Mouse (Mus musculus): ENCODE results near the gene Aqp5. TPM values are rescaled to one million over a fixed set of nuclear protein-coding genes. Genes with fewer than 3 reads are reported as not detected.

Gene Aqp5
- polyA plus RNA-seq, 1 experiment from 2014 or later, result 0.30 TPM

GRCm38 (mm10) chr15:99599245-99600070 lies 8.9 kb downstream of the Aqp5 start:
- H3K9me3 ChIP-seq, result no peaks in the 10 kb centered on the region
- H3K36me3 ChIP-seq, result no peaks in the 10 kb centered on the region
- H3K27ac ChIP-seq, result no peak overlapping the region
- peaks cover 40% of the 10 kb centered on the region for H3K27me3 ChIP-seq (replicated peaks)
- H3K4me1 ChIP-seq, result peaks cover 6% of the 10 kb centered on the region
- H3K4me3 ChIP-seq (replicated peaks), result no peak overlapping the region
- 59% methylated on average over 17 of the region's 17 CpGs for WGBS
- no peak overlapping the region for H3K4me2 ChIP-seq
- no peak for ATAC-seq (ENCODE audit: insufficient read depth, low FRiP score, low read depth)
- no peak overlapping the region for H3K9ac ChIP-seq

- no peak within 1 kb of the TSS for H3K4me3 ChIP-seq (replicated peaks)
- H3K4me1 ChIP-seq, result peaks cover 2% of the 10 kb centered on the region
- H3K27me3 ChIP-seq (replicated peaks), result peaks cover 26% of the 10 kb centered on the region; the same call in 1 of the 2 replicates
- WGBS, result 68% methylated on average over 22 of the region's 22 CpGs
- ATAC-seq (ENCODE audit: insufficient read depth, low FRiP score, low read depth), result no peak
- H3K9me3 ChIP-seq, result no peaks in the 10 kb centered on the region
- H3K4me2 ChIP-seq, result no peak within 1 kb of the TSS
- no peak within 1 kb of the TSS for H3K27ac ChIP-seq
- H3K9ac ChIP-seq, result no peak within 1 kb of the TSS
- H3K36me3 ChIP-seq, result no peaks in the 10 kb centered on the region
Observed at GRCm38 (mm10) chr15:99600986-99601822, 10.6 kb downstream of the Aqp5 start, which contains the start of gene Aqp6. Gene Aqp6, plus strand, starts transcription at chr15:99601400.

GRCm38 (mm10) chr15:99601823-99602120 lies 11.2 kb downstream of the Aqp5 start:
- Histone ChIP-seq H3K36me3 (no peaks in the 10 kb centered on the region), H3K27me3 (replicated peaks) (peaks cover 25% of the 10 kb centered on the region; the same call in 1 of the 2 replicates), H3K4me1 (peaks cover 6% of the 10 kb centered on the region; the same call in 1 of the 2 replicates), H3K4me3 (replicated peaks) (no peak overlapping the region), H3K4me2 (no peak overlapping the region), H3K9ac (no peak overlapping the region), H3K9me3 (no peaks in the 10 kb centered on the region), H3K27ac (no peak overlapping the region)
- WGBS, result 45% methylated on average over 5 of the region's 5 CpGs
- ATAC-seq (ENCODE audit: insufficient read depth, low FRiP score, low read depth), result no peak

GRCm38 (mm10) chr15:99602206-99602820 lies 11.7 kb downstream of the Aqp5 start:
- ATAC-seq (ENCODE audit: insufficient read depth, low FRiP score, low read depth), result no peak
- Histone ChIP-seq H3K9ac (no peak overlapping the region), H3K9me3 (no peaks in the 10 kb centered on the region), H3K27me3 (replicated peaks) (peaks cover 20% of the 10 kb centered on the region; the same call in 1 of the 2 replicates), H3K4me1 (peaks cover 10% of the 10 kb centered on the region; the same call in 1 of the 2 replicates), H3K36me3 (no peaks in the 10 kb centered on the region), H3K4me3 (replicated peaks) (no peak overlapping the region), H3K4me2 (no peak overlapping the region), H3K27ac (no peak overlapping the region)
- WGBS, result 70% methylated on average over 17 of the region's 17 CpGs

GRCm38 (mm10) chr15:99603216-99603615 lies 12.6 kb downstream of the Aqp5 start:
- Histone ChIP-seq H3K4me3 (replicated peaks) (no peak overlapping the region), H3K27me3 (replicated peaks) (peaks cover 13% of the 10 kb centered on the region; the same call in 1 of the 2 replicates), H3K4me1 (peaks cover 18% of the 10 kb centered on the region), H3K9me3 (no peaks in the 10 kb centered on the region), H3K27ac (peak overlapping the region; percentile 48), H3K9ac (no peak overlapping the region), H3K4me2 (no peak overlapping the region), H3K36me3 (no peaks in the 10 kb centered on the region)
- 63% methylated on average over 7 of the region's 7 CpGs for WGBS
- ATAC-seq (ENCODE audit: insufficient read depth, low FRiP score, low read depth), result no peak

GRCm38 (mm10) chr15:99605595-99605994 lies 15.0 kb downstream of the Aqp5 start:
- H3K4me3 ChIP-seq (replicated peaks), result no peak overlapping the region
- H3K27me3 ChIP-seq (replicated peaks), result no peaks in the 10 kb centered on the region
- H3K27ac ChIP-seq, result no peak overlapping the region
- WGBS, result 70% methylated on average over 3 of the region's 3 CpGs
- no peak for ATAC-seq (ENCODE audit: insufficient read depth, low FRiP score, low read depth)
- H3K4me1 ChIP-seq, result peaks cover 18% of the 10 kb centered on the region
- no peak overlapping the region for H3K4me2 ChIP-seq
- no peaks in the 10 kb centered on the region for H3K36me3 ChIP-seq
- H3K9ac ChIP-seq, result no peak overlapping the region
- no peaks in the 10 kb centered on the region for H3K9me3 ChIP-seq

- H3K9ac ChIP-seq, result no peak overlapping the region
- no peaks in the 10 kb centered on the region for H3K36me3 ChIP-seq
- no peaks in the 10 kb centered on the region for H3K27me3 ChIP-seq (replicated peaks)
- WGBS, result 14% methylated on average over 5 of the region's 5 CpGs
- H3K27ac ChIP-seq, result no peak overlapping the region
- no peak overlapping the region for H3K4me2 ChIP-seq
- no peak for ATAC-seq (ENCODE audit: insufficient read depth, low FRiP score, low read depth)
- peaks cover 18% of the 10 kb centered on the region for H3K4me1 ChIP-seq
- no peak overlapping the region for H3K4me3 ChIP-seq (replicated peaks)
- H3K9me3 ChIP-seq, result no peaks in the 10 kb centered on the region
Observed at GRCm38 (mm10) chr15:99606515-99606914, 15.9 kb downstream of the Aqp5 start.

- 0 out of 2 replicates have a peak, but pooled peaks have one; percentile 6 for ATAC-seq (ENCODE audit: insufficient read depth, low FRiP score, low read depth)
- H3K4me3 ChIP-seq (replicated peaks), result no peak overlapping the region
- 22% methylated on average over 10 of the region's 10 CpGs for WGBS
- no peak overlapping the region for H3K4me2 ChIP-seq
- no peaks in the 10 kb centered on the region for H3K36me3 ChIP-seq
- 0 out of 2 replicates have a peak, but pooled peaks cover 2% of the 10 kb centered on the region for H3K27me3 ChIP-seq (replicated peaks)
- no peak overlapping the region for H3K27ac ChIP-seq
- peaks cover 18% of the 10 kb centered on the region for H3K4me1 ChIP-seq
- H3K9me3 ChIP-seq, result no peaks in the 10 kb centered on the region
- H3K9ac ChIP-seq, result no peak overlapping the region
Observed at GRCm38 (mm10) chr15:99607388-99608113, 17.0 kb downstream of the Aqp5 start.

GRCm38 (mm10) chr15:99608382-99609125 lies 18.0 kb downstream of the Aqp5 start:
- Histone ChIP-seq H3K36me3 (no peaks in the 10 kb centered on the region), H3K9me3 (no peaks in the 10 kb centered on the region), H3K9ac (no peak overlapping the region), H3K4me2 (no peak overlapping the region), H3K27me3 (replicated peaks) (peaks cover 5% of the 10 kb centered on the region; the same call in 1 of the 2 replicates), H3K4me1 (peaks cover 18% of the 10 kb centered on the region), H3K27ac (no peak overlapping the region), H3K4me3 (replicated peaks) (no peak overlapping the region)
- no peak for ATAC-seq (ENCODE audit: insufficient read depth, low FRiP score, low read depth)
- 74% methylated on average over 13 of the region's 13 CpGs for WGBS

GRCm38 (mm10) chr15:99611563-99611962 lies 21.0 kb downstream of the Aqp5 start:
- Histone ChIP-seq H3K27ac (no peak overlapping the region), H3K9ac (no peak overlapping the region), H3K4me1 (peaks cover 31% of the 10 kb centered on the region), H3K4me3 (replicated peaks) (no peak overlapping the region), H3K4me2 (no peak overlapping the region), H3K36me3 (no peaks in the 10 kb centered on the region), H3K27me3 (replicated peaks) (peaks cover 7% of the 10 kb centered on the region; the same call in 1 of the 2 replicates), H3K9me3 (no peaks in the 10 kb centered on the region)
- 50% methylated on average over 7 of the region's 7 CpGs for WGBS
- no peak for ATAC-seq (ENCODE audit: insufficient read depth, low FRiP score, low read depth)

Data from stomach, embryonic 15.5 days (tissue).